Mouse (Mus musculus) intestine, embryonic 16.5 days (tissue): ENCODE results near the gene Mrps18b. TPM values are rescaled to one million over a fixed set of nuclear protein-coding genes. Genes with fewer than 3 reads are reported as not detected.
A peak's percentile ranks its signal among the peaks of the same experiment; 100 is the strongest.

Source experiments
- ATAC-seq: fragments of 200-750 bp; cut with Nextera tagmentation; 2 replicates; pipeline ENCODE4 v1.8.0; 2017; ENCODE audit warnings: moderate TSS enrichment, moderate library complexity
- H3K27ac ChIP-seq: fragments of 300-500 bp; sonication (generic); 2 replicates; pipeline ENCODE4 v1.5.1; 2014; ENCODE audit warnings: mild to moderate bottlenecking, low read length
- H3K27me3 ChIP-seq: fragments of 300-500 bp; sonication (generic); replicated peaks from 2 replicates; pipeline ENCODE4 v1.6.1; 2014; ENCODE audit warnings: low read length, control low read depth, mixed read lengths; ENCODE audit not compliant: control insufficient read depth, insufficient read depth
- H3K36me3 ChIP-seq: fragments of 300-500 bp; sonication (generic); 2 replicates; pipeline ENCODE4 v1.6.1; 2014; ENCODE audit warnings: low read length, control low read depth; ENCODE audit not compliant: control insufficient read depth, insufficient read depth
- H3K4me1 ChIP-seq: fragments of 300-500 bp; sonication (generic); 2 replicates; pipeline ENCODE4 v1.6.1; 2014; ENCODE audit warnings: low read length, control low read depth, mixed read lengths; ENCODE audit not compliant: control insufficient read depth, insufficient read depth
- H3K4me2 ChIP-seq: fragments of 300-500 bp; sonication (generic); 2 replicates; pipeline ENCODE4 v1.6.1; 2014; ENCODE audit warnings: low read depth, low read length, control low read depth
- H3K4me3 ChIP-seq: fragments of 300-500 bp; sonication (generic); 2 replicates; pipeline ENCODE4 v1.5.1; 2014; ENCODE audit warnings: mild to moderate bottlenecking, low read length
- H3K9ac ChIP-seq: fragments of 300-500 bp; sonication (generic); 2 replicates; pipeline ENCODE4 v1.6.1; 2014; ENCODE audit warnings: low read depth, low read length
- H3K9me3 ChIP-seq: fragments of 300-500 bp; sonication (generic); 2 replicates; pipeline ENCODE4 v1.6.1; 2016; ENCODE audit warnings: low read length, control low read depth; ENCODE audit not compliant: control insufficient read depth
- WGBS: fragments of 180-500 bp; shearing (Covaris S2); extraction: QIAGEN DNeasy Blood & Tissue Kit; methylation state at CpG from one replicate; pipeline ENCODE4 v1.1.7; 2014; 5-methylcytosine and 5-hydroxymethylcytosine counted together
- polyA plus RNA-seq: library from polyadenylated mRNA; unstranded; fragments of >200 nt; fragmentation: Nextera tagmentation; extraction: Ambion mirVana; gene quantifications from 2 replicates; pipeline ENCODE4 v1.2.1, GENCODE M21; 2015

The Mrps18b gene
- polyA plus RNA-seq, 1 experiment from 2014 or later: 145 TPM

- 3% methylated on average over 25 of the region's 25 CpGs for WGBS
- no peaks in the 10 kb centered on the region for H3K9me3 ChIP-seq
- peak within 1 kb of the TSS; percentile 79 for H3K27ac ChIP-seq
- H3K4me3 ChIP-seq: peak within 1 kb of the TSS; percentile 77
- peak within 1 kb of the TSS; percentile 88 for H3K4me2 ChIP-seq
- peak within 1 kb of the TSS; percentile 73 for H3K9ac ChIP-seq
- H3K27me3 ChIP-seq: no peaks in the 10 kb centered on the region
- peaks cover 8% of the 10 kb centered on the region for H3K4me1 ChIP-seq
- H3K36me3 ChIP-seq: peaks cover 14% of the 10 kb centered on the region
- ATAC-seq: peak; percentile 87
These were observed 6.2 kb downstream of the Mrps18b start, which contains the start of gene Atat1 for GRCm38 (mm10) chr17:35909919-35910369. Gene Atat1, minus strand, starts transcription at chr17:35910075.

DNA sequence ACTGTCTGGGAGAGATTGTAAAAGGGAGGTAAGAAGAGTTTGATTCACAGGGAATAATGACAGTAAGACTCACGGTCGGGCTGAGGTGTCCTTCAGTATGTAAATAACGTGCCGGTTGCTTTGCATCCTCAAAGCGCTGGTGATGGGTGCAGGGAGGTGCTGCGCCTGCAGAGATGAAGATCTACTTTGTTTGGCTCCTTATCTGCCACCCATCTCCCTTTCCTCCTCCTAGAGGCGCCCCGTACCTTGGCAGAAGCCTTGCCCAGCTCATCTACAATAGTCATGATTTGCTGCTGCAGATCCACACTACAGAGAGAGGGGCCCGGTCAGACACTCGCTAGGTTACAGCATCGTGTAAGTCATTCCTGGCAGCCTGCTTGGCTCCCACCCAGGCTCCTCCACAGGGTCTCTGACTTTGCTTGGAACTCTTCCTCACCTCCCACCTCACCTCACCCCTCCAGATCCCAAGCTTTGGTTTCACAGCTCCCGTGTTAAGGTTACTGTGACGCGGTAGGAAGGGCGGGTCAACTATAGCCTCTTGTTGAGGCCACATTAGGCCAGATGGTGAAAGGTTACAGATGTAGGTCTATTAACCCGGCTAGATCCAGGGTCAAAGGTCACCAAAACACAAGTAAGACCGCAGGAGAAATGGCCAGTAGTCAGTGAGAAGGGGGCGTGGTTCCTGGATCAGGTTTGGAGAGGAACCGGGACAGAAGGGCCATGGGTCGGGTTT is 6.8 kb downstream of the Mrps18b start:
- Histone ChIP-seq H3K36me3 (peaks cover 14% of the 10 kb centered on the region), H3K27ac (peak overlapping the region; percentile 65), H3K9me3 (no peaks in the 10 kb centered on the region), H3K4me3 (peak overlapping the region; percentile 77), H3K4me1 (peaks cover 8% of the 10 kb centered on the region), H3K9ac (peak overlapping the region; percentile 73), H3K27me3 (no peaks in the 10 kb centered on the region), H3K4me2 (peak overlapping the region; percentile 88)
- WGBS: 12% methylated on average over 20 of the region's 20 CpGs
- ATAC-seq: peak; percentile 66

GRCm38 (mm10) chr17:35907609-35908008 is 8.6 kb downstream of the Mrps18b start:
- no peak overlapping the region for H3K27ac ChIP-seq
- H3K27me3 ChIP-seq: no peaks in the 10 kb centered on the region
- H3K36me3 ChIP-seq: peaks cover 9% of the 10 kb centered on the region
- H3K4me1 ChIP-seq: peaks cover 8% of the 10 kb centered on the region
- H3K4me3 ChIP-seq: no peak overlapping the region
- WGBS: 80% methylated on average over 2 of the region's 2 CpGs
- ATAC-seq: no peak
- no peak overlapping the region for H3K4me2 ChIP-seq
- H3K9me3 ChIP-seq: no peaks in the 10 kb centered on the region
- no peak overlapping the region for H3K9ac ChIP-seq

DNA sequence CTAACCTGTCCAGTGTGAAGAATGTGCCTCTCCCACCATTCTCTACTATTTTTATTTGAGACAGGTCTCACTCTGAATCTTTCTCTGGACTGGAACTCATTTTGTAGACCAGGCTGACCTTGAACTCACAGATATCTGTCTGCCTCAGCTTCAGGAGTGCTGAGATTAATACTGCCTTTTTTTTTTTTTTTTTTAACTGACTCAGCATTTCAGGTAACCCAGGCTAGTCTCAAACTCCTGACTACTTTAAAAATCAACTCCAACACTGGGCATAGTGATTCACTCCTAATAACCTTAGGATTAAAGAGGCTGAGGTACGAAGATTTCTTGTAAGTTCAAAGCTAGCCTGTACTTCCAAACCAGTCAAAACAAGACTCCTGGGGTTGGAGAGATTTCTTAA is 10.6 kb downstream of the Mrps18b start:
- Histone ChIP-seq H3K9ac (no peak overlapping the region), H3K4me2 (no peak overlapping the region), H3K9me3 (no peaks in the 10 kb centered on the region), H3K27ac (no peak overlapping the region), H3K4me3 (no peak overlapping the region), H3K36me3 (peaks cover 3% of the 10 kb centered on the region), H3K27me3 (no peaks in the 10 kb centered on the region), H3K4me1 (peaks cover 8% of the 10 kb centered on the region)
- 96% methylated on average over 1 of the region's 1 CpGs for WGBS
- ATAC-seq: no peak

DNA sequence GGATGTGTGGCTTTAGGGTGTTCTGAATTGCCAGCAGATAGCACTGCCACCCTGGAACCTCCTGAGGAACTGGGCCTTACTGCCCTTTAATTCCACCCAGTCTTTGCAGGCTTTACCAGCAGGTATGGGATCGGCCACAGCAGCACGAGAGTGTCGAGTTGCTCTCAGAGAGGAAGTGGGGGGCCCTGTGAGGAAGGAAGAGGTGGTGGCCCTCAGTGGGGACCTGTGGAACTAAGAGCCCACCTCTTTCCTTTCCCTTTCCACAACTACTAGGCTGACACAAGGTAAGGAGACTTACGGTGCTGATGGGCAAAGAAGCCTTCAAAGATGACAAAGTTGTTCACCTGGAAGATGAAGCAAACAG is 12.2 kb downstream of the Mrps18b start:
- WGBS: 84% methylated on average over 4 of the region's 4 CpGs
- Histone ChIP-seq H3K4me3 (no peak overlapping the region), H3K9me3 (no peaks in the 10 kb centered on the region), H3K4me2 (no peak overlapping the region), H3K27me3 (no peaks in the 10 kb centered on the region), H3K27ac (no peak overlapping the region), H3K9ac (no peak overlapping the region), H3K4me1 (peaks cover 4% of the 10 kb centered on the region), H3K36me3 (peaks cover 3% of the 10 kb centered on the region)
- ATAC-seq: no peak

DNA sequence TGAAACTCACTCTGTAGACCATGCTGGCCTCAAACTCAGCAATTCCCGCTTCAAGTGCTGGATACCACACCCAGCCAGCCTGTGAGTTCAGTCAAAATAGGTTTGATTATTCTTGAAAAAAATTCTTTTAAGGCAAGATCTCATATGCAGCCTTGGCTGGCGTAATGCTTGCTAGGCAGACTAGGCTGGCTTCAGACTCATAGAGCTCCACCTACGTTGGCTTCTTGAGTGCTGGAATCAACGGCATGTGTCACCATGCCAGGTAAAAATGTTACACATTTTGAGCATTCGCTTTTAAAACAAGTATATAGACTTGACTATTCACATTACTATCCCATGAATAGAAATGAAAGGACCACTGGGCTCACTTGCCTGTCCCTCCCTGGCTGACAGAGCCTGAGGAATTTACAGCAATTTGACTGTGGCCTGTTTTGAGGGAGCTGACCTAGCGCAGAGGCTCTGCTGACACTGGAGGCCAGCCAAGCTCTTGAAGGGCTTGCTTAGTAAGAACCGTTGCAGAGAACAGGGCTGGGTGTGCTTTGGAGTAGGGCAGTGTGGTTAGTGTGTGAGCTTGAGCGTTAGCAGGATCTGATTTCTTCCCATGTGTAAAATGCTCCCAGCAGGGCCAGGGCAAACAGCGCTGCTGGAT is 12.7 kb downstream of the Mrps18b start:
- Histone ChIP-seq H3K27me3 (no peaks in the 10 kb centered on the region), H3K9me3 (no peaks in the 10 kb centered on the region), H3K27ac (no peak overlapping the region), H3K36me3 (peaks cover 3% of the 10 kb centered on the region), H3K9ac (no peak overlapping the region), H3K4me2 (no peak overlapping the region), H3K4me1 (no peaks in the 10 kb centered on the region), H3K4me3 (no peak overlapping the region)
- ATAC-seq: no peak
- WGBS: 87% methylated on average over 9 of the region's 9 CpGs

DNA sequence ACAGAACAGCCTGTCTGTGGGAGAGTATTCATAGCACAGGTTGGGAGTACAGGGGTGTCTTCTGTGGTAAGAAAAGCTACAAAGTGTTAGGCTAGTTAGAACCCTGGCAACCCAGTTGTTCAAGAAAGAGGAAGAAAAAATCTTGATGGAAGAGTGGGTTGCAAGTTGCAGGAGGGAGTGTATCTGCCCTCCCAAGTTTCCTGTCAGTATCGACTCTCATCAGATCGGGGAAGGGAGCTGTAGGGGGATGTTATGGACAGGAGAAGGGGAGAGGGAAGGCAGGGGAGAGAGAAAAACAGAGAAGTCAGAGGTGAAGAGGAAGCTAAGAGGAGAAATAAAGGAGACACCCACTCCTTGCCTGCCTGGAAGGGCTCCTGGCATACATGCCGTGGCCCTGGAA is 15.6 kb downstream of the Mrps18b start:
- Histone ChIP-seq H3K4me1 (peaks cover 13% of the 10 kb centered on the region), H3K9ac (no peak overlapping the region), H3K27me3 (no peaks in the 10 kb centered on the region), H3K4me3 (no peak overlapping the region), H3K9me3 (no peaks in the 10 kb centered on the region), H3K27ac (no peak overlapping the region), H3K4me2 (no peak overlapping the region), H3K36me3 (no peaks in the 10 kb centered on the region; the same call in 1 of the 2 replicates)
- ATAC-seq: no peak
- 93% methylated on average over 3 of the region's 3 CpGs for WGBS

GRCm38 (mm10) chr17:35897644-35898573 is 18.3 kb downstream of the Mrps18b start:
- Histone ChIP-seq H3K4me2 (peak overlapping the region; percentile 51), H3K9me3 (no peaks in the 10 kb centered on the region), H3K9ac (peak overlapping the region; percentile 66), H3K27me3 (no peaks in the 10 kb centered on the region), H3K36me3 (peaks cover 9% of the 10 kb centered on the region; the same call in 1 of the 2 replicates), H3K4me3 (peak overlapping the region; percentile 72), H3K27ac (peak overlapping the region; percentile 4; the same call in 1 of the 2 replicates), H3K4me1 (peaks cover 14% of the 10 kb centered on the region)
- 40% methylated on average over 23 of the region's 23 CpGs for WGBS
- peak; percentile 56 for ATAC-seq
